Mouse (Mus musculus) kidney, postnatal 0 days (tissue): Measurements from ENCODE around the gene Tnrc6c. TPM values are rescaled to one million over a fixed set of nuclear protein-coding genes. Genes with fewer than 3 reads are reported as not detected.

Experiments
- ATAC-seq: fragments of 200-750 bp; cut with Nextera tagmentation; replicated peaks from 2 replicates; pipeline ENCODE4 v1.8.0; 2017; ENCODE audit warnings: low read depth, moderate number of reproducible peaks, moderate TSS enrichment, moderate library complexity; ENCODE audit not compliant: low FRiP score
- DNase-seq: peaks from one replicate; pipeline ENCODE4 v3.0.0-alpha.2; 2016; ENCODE audit warnings: low spot score
- H3K27ac ChIP-seq: fragments of 300-500 bp; sonication (generic); 2 replicates; pipeline ENCODE4 v1.5.1; 2014; ENCODE audit warnings: mild to moderate bottlenecking
- H3K27me3 ChIP-seq: fragments of 300-500 bp; sonication (generic); 2 replicates; pipeline ENCODE4 v1.6.1; 2014; ENCODE audit warnings: low read length, mixed read lengths; ENCODE audit not compliant: insufficient read depth
- H3K36me3 ChIP-seq: fragments of 300-500 bp; sonication (generic); 2 replicates; pipeline ENCODE4 v1.6.1; 2014; ENCODE audit warnings: low read length, mixed read lengths; ENCODE audit not compliant: insufficient read depth
- H3K4me1 ChIP-seq: fragments of 300-500 bp; sonication (generic); replicated peaks from 2 replicates; pipeline ENCODE4 v1.6.1; 2014; ENCODE audit warnings: antibody characterized with exemption, low read length, mixed read lengths; ENCODE audit not compliant: insufficient read depth
- H3K4me2 ChIP-seq: fragments of 300-500 bp; sonication (generic); 2 replicates; pipeline ENCODE4 v1.6.1; 2014; ENCODE audit warnings: mild to moderate bottlenecking, low read length, moderate library complexity, mixed read lengths
- H3K4me3 ChIP-seq: fragments of 300-500 bp; sonication (generic); replicated peaks from 2 replicates; pipeline ENCODE4 v1.5.1; 2014; ENCODE audit warnings: low read depth, low read length
- H3K9ac ChIP-seq: fragments of 300-500 bp; sonication (generic); 2 replicates; pipeline ENCODE4 v1.6.1; 2014; ENCODE audit warnings: low read depth, low read length
- H3K9me3 ChIP-seq: fragments of 300-500 bp; sonication (generic); replicated peaks from 2 replicates; pipeline ENCODE4 v1.6.1; 2016; ENCODE audit warnings: low read length, inconsistent platforms, mixed read lengths
- CTCF ChIP-seq: IDR thresholded peaks from 2 replicates; pipeline ENCODE4 v1.5.1; 2016; ENCODE audit warnings: antibody characterized with exemption, low read depth, mild to moderate bottlenecking, moderate library complexity
- WGBS: fragments of 180-500 bp; shearing (Covaris S2); extraction: QIAGEN DNeasy Blood & Tissue Kit; methylation state at CpG from one replicate; pipeline ENCODE4 v1.1.7; 2014; 5-methylcytosine and 5-hydroxymethylcytosine counted together
- polyA plus RNA-seq: library from polyadenylated mRNA; unstranded; fragments of >200 nt; fragmentation: Nextera tagmentation; extraction: Ambion mirVana; gene quantifications from 2 replicates; pipeline ENCODE4 v1.2.1, GENCODE M21; 2015

Gene Tnrc6c
- polyA plus RNA-seq, 1 experiment from 2014 or later = 8.7 TPM

DNA sequence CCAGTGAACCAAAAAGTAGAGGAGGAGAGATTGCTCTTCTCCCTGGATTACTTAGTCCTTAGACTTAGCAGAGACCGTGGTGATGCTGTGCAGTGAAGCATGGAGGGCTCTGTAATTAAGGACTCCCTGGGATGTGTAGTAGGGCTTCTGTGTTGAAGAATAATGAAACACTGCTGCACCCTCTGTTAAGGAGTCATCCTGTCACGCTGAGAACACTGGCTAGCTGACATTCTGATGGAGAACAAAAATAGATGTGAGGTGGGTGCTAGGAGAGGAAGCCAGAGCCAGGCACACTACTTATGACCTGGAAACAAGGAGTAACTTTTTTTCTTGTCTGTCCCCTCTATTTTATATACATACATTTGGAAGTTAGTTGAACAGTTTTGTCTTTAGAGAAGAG lies 22.6 kb downstream of the Tnrc6c start:
- no peak for ATAC-seq
- TF ChIP-seq CTCF = no peak
- no peak for DNase-seq

DNA sequence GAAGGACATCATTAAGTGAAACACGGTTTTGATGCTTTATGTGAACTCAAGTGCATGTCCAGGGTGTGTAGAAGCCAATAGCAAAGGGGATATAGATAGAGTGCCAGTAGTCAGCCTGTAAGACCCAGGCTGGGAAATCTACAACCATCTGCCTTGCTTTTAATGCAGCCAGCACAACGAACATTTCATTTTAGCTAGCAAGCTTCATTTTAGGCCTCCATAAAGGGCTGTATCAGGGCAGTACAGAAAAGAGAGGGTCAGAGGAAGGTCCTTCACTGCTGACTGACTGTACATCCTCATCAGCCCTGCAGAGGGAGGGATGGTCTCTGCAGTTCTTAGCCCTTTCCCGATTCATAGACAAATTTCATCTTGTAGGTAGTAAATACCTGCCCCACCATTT lies 23.0 kb downstream of the Tnrc6c start:
- no peak overlapping the region for H3K4me2 ChIP-seq
- H3K4me1 ChIP-seq = no peaks in the 10 kb centered on the region
- H3K9me3 ChIP-seq = no peaks in the 10 kb centered on the region
- H3K27me3 ChIP-seq = no peaks in the 10 kb centered on the region
- 72% methylated on average over 3 of the region's 3 CpGs for WGBS
- ATAC-seq (no peak), DNase-seq (no peak)
- H3K36me3 ChIP-seq = no peaks in the 10 kb centered on the region
- no peak overlapping the region for H3K27ac ChIP-seq
- TF ChIP-seq CTCF = no peak
- no peak overlapping the region for H3K9ac ChIP-seq
- no peak overlapping the region for H3K4me3 ChIP-seq

More for the DNA sequence above, 22.6 kb downstream of the Tnrc6c start:
- H3K4me2 ChIP-seq = no peak overlapping the region
- no peaks in the 10 kb centered on the region for H3K4me1 ChIP-seq
- no peaks in the 10 kb centered on the region for H3K9me3 ChIP-seq
- no peak overlapping the region for H3K27ac ChIP-seq
- no peaks in the 10 kb centered on the region for H3K27me3 ChIP-seq
- H3K4me3 ChIP-seq = no peak overlapping the region
- H3K9ac ChIP-seq = no peak overlapping the region
- 14% methylated on average over 2 of the region's 2 CpGs for WGBS
- H3K36me3 ChIP-seq = no peaks in the 10 kb centered on the region

DNA sequence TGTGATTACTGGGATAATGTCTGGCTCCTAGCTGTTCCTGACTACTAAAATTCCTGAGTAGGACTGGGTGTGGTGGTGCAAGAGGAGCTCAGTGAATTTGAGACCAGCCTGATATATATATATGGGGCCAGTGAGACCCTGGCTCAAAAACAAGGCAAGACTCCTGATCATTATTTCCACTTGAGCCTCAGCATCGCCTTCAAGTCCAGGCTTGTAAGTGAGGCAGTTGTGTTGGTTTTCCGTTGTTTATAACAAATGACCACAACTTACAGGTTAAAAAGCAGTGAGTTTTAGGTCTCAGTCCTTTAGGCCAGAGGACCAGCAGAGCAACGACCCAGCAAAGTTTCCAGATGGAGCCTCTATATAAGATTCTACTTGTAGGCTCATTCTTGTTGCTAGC lies 23.5 kb downstream of the Tnrc6c start:
- H3K4me1 ChIP-seq = no peaks in the 10 kb centered on the region
- H3K27me3 ChIP-seq = no peaks in the 10 kb centered on the region
- H3K4me2 ChIP-seq = no peak overlapping the region
- H3K36me3 ChIP-seq = no peaks in the 10 kb centered on the region
- no peaks in the 10 kb centered on the region for H3K9me3 ChIP-seq
- ATAC-seq (no peak), DNase-seq (no peak)
- TF ChIP-seq CTCF = no peak
- H3K4me3 ChIP-seq = no peak overlapping the region
- 87% methylated on average over 3 of the region's 3 CpGs for WGBS
- no peak overlapping the region for H3K27ac ChIP-seq
- H3K9ac ChIP-seq = no peak overlapping the region

DNA sequence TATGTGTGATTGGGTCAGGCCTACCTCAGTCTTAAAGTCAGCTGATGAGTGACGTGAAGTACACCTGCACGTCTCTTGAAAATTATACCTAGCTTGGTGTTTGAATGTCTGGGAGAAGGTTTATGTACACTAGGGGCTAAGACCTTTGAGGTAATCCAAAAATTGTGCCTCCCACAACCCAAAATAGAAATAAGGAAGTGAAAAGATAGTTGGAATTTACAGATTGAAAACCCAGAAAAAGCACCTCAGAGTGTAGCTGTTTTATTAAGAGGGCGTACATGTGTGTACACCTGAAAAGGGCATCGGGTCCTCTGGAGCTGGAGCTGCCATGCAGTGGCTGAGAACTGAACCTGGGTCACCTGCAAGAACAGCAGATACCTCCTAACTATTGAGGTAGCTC lies 24.1 kb downstream of the Tnrc6c start:
- Histone ChIP-seq H3K27me3 (no peaks in the 10 kb centered on the region), H3K9me3 (no peaks in the 10 kb centered on the region), H3K27ac (no peak overlapping the region), H3K4me2 (no peak overlapping the region), H3K4me3 (no peak overlapping the region), H3K36me3 (no peaks in the 10 kb centered on the region), H3K9ac (no peak overlapping the region), H3K4me1 (no peaks in the 10 kb centered on the region)
- WGBS = 86% methylated on average over 4 of the region's 4 CpGs
- DNase-seq = no peak
- no peak for ATAC-seq
- TF ChIP-seq CTCF = no peak

DNA sequence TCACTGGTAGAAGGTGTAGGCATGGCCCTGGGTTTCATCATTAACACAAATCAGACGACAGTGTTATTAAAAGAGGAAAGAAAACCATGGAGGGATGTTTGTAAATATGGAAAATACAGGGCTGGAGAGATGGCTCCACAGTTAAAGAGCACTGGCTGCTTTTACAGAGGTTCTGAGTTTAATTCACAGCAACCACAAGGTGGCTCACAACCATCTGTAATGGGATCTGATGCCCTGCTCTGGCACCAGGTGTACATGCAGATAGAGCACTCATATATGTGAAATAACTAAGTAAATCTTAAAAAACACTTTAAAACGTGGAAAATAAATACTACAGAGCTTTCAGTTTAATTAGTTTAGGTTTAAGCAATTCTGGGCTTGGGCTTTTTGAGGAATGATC lies 24.7 kb downstream of the Tnrc6c start:
- TF ChIP-seq CTCF = peak; percentile 68
- no peak for ATAC-seq
- H3K9ac ChIP-seq = no peak overlapping the region
- H3K9me3 ChIP-seq = no peaks in the 10 kb centered on the region
- no peaks in the 10 kb centered on the region for H3K4me1 ChIP-seq
- H3K4me3 ChIP-seq = no peak overlapping the region
- H3K36me3 ChIP-seq = no peaks in the 10 kb centered on the region
- H3K4me2 ChIP-seq = no peak overlapping the region
- WGBS = 54% methylated on average over 2 of the region's 2 CpGs
- peak; percentile 31 for DNase-seq
- H3K27me3 ChIP-seq = no peaks in the 10 kb centered on the region
- H3K27ac ChIP-seq = no peak overlapping the region

DNA sequence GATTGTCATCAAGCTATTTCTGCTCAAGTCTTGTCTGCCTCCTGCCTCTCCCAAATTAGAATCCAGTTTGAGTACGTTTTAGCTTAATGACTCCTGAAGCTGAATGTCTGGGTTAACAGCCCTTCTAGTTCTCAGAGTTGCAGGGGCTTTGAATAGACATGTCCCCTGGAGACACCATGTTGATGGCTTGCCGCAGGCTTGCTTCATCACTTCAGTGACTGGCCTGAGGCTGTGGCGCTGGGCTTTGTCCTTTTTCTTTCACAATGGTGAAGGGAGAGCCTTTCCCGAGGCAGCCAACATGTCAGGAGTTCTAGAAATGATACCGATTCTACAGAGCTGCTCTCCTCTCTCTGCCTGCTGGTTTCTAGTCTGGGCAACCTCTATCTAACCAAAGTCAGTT lies 30.6 kb downstream of the Tnrc6c start:
- ATAC-seq = no peak
- no peak for TF ChIP-seq CTCF
- no peak overlapping the region for H3K4me2 ChIP-seq
- 0 out of 2 replicates have a peak, but pooled peaks cover 7% of the 10 kb centered on the region for H3K4me1 ChIP-seq
- H3K27ac ChIP-seq = no peak overlapping the region
- H3K36me3 ChIP-seq = no peaks in the 10 kb centered on the region
- no peak for DNase-seq
- H3K27me3 ChIP-seq = no peaks in the 10 kb centered on the region
- WGBS = 56% methylated on average over 5 of the region's 5 CpGs
- H3K4me3 ChIP-seq = no peak overlapping the region
- no peak overlapping the region for H3K9ac ChIP-seq
- no peaks in the 10 kb centered on the region for H3K9me3 ChIP-seq

DNA sequence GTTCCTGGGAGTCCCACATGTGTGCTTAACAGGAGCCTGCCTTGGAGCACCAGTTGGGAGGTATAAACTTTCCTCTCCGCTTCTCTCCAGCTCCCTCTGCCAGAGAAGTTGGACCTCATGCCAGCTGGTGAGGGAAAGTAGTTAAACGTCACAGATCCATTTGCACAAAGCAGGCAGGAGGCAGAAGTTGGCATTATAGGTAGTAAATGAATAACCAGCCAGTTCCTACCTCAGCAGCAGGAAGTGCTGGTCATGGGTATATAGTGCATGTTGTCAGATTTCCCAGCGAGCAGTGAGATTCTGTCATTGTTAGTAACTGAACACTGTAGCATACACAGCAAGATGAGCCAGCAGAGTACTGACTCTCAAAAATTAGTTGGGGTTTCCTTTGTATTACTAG lies 31.4 kb downstream of the Tnrc6c start:
- H3K36me3 ChIP-seq = no peaks in the 10 kb centered on the region
- peak overlapping the region; percentile 29; the same call in 1 of the 2 replicates for H3K4me2 ChIP-seq
- DNase-seq (peak; percentile 55), ATAC-seq (peak; percentile 88)
- 37% methylated on average over 3 of the region's 3 CpGs for whole genome bisulfite sequencing
- TF ChIP-seq CTCF = peak; percentile 22; the same call in 1 of the 2 replicates
- no peak overlapping the region for H3K4me3 ChIP-seq
- no peaks in the 10 kb centered on the region for H3K27me3 ChIP-seq
- no peak overlapping the region for H3K9ac ChIP-seq
- H3K27ac ChIP-seq = peak overlapping the region; percentile 60
- 0 out of 2 replicates have a peak, but pooled peaks cover 7% of the 10 kb centered on the region for H3K4me1 ChIP-seq
- H3K9me3 ChIP-seq = no peaks in the 10 kb centered on the region
